In genomic region chr5:52519921-52520320, GRCm38 (mm10) we compare ENCODE assay signal across 25 mouse cellular contexts. TPM values are rescaled to one million over a fixed set of nuclear protein-coding genes. Genes with fewer than 3 reads are reported as not detected.
"Had no signal": no experiment of that assay in that cellular context is flagged by ENCODE, and none has a peak within 500 bp of the region (broad histone marks: within the 10 kb centered on the region; RNA-seq: fewer than 3 reads in every experiment).

No protein-coding gene starts in this region.

- H3K9ac ChIP-seq: forebrain, embryonic 15.5 days; forebrain, postnatal 0 days; heart, embryonic 12.5 days; hindbrain, embryonic 12.5 days; hindbrain, embryonic 14.5 days; intestine, embryonic 15.5 days; limb, embryonic 13.5 days; limb, embryonic 15.5 days; liver, embryonic 12.5 days; liver, embryonic 14.5 days had no signal

- DNase-seq: forebrain, postnatal 0 days; gastrocnemius, adult 2 months; gastrocnemius, postnatal 10 days; gastrocnemius, postnatal 25 days; heart, adult 18-20 months; heart, postnatal 10 days; heart, postnatal 4 days; layer of hippocampus, adult 9-11 months; layer of hippocampus, postnatal 36 days; left cerebral cortex, postnatal 4 days had no signal

- H3K36me3 ChIP-seq: forebrain, embryonic 15.5 days; heart, embryonic 12.5 days; hindbrain, embryonic 10.5 days; hindbrain, embryonic 12.5 days; intestine, embryonic 15.5 days; limb, embryonic 13.5 days; limb, embryonic 15.5 days; liver, embryonic 12.5 days had no signal

- H3K4me1 ChIP-seq: liver, embryonic 12.5 days had no signal

- H3K9me3 ChIP-seq: forebrain, embryonic 15.5 days; hindbrain, embryonic 10.5 days; hindbrain, embryonic 12.5 days; intestine, embryonic 15.5 days; limb, embryonic 15.5 days had no signal

- H3K27ac ChIP-seq: forebrain, embryonic 15.5 days; gastrocnemius, adult 2 months; heart, embryonic 10.5 days; hindbrain, embryonic 10.5 days; hindbrain, embryonic 12.5 days; hindbrain, embryonic 14.5 days; intestine, embryonic 15.5 days; limb, embryonic 13.5 days; limb, embryonic 15.5 days; liver, embryonic 12.5 days; liver, embryonic 14.5 days had no signal

- ATAC-seq: forebrain, embryonic 15.5 days; forebrain, postnatal 0 days; hindbrain, embryonic 16.5 days; inflammation-experienced regulatory T-cells, adult 6 months; intestine, embryonic 15.5 days; intestine, postnatal 0 days; liver, embryonic 12.5 days had no signal

- H3K27me3 ChIP-seq: forebrain, embryonic 15.5 days; intestine, embryonic 15.5 days had no signal

- H3K4me3 ChIP-seq: forebrain, embryonic 15.5 days; gastrocnemius, adult 2 months; heart, embryonic 10.5 days; heart, embryonic 12.5 days; hindbrain, embryonic 10.5 days; hindbrain, embryonic 12.5 days; intestine, embryonic 15.5 days; limb, embryonic 13.5 days; limb, embryonic 15.5 days; liver, embryonic 12.5 days had no signal

- H3K4me2 ChIP-seq: forebrain, embryonic 15.5 days; heart, embryonic 12.5 days; hindbrain, embryonic 12.5 days; hindbrain, embryonic 14.5 days; intestine, embryonic 15.5 days; limb, embryonic 13.5 days; limb, embryonic 15.5 days; liver, embryonic 12.5 days had no signal

RNA-seq across cellular contexts. Expression of gene Lgi2, which starts 46.3 kb away (rescaled TPM):
- total RNA-seq: granulocyte monocyte progenitor cell, adult 5-6 weeks had no signal
- polyA plus RNA-seq: inflammation-experienced regulatory T-cells, adult 6 months had no signal

RNA-seq across cellular contexts. Expression of gene Ccdc149, which starts 48.6 kb away (rescaled TPM):
- polyA plus RNA-seq: inflammation-experienced regulatory T-cells, adult 6 months had no signal
